Mouse (Mus musculus) cortical plate, adult 2 months (tissue): Measurements from ENCODE around the gene Slc22a15.

Experiments
- CTCF ChIP-seq: fragments of 200-500 bp; IDR thresholded peaks from 2 replicates; pipeline ENCODE4 v1.5.1; 2011; ENCODE audit warnings: mild to moderate bottlenecking, control low read depth, low read length; ENCODE audit not compliant: insufficient read depth; ENCODE audit errors: extremely low read depth
- POLR2A ChIP-seq: fragments of 200-500 bp; IDR thresholded peaks from 2 replicates; pipeline ENCODE4 v1.6.1; 2011; ENCODE audit warnings: mild to moderate bottlenecking, low read length, control low read depth; ENCODE audit not compliant: insufficient read depth; ENCODE audit errors: extremely low read depth

GRCm38 (mm10) chr3:101918526-101918925 lies 5.7 kb downstream of the Slc22a15 start:
- TF ChIP-seq CTCF (no peak), POLR2A (no peak)
